Mouse (Mus musculus) ES-Bruce4 (cell line): ENCODE data around the gene Aff3.

Experiments used
- CTCF ChIP-seq: IDR thresholded peaks from one replicate; pipeline ENCODE4 v1.8.1; 2011; ENCODE audit warnings: low read depth, low read length
- EP300 ChIP-seq: IDR thresholded peaks from 2 replicates; pipeline ENCODE4 v1.6.1; 2011; ENCODE audit warnings: low read depth, low read length; ENCODE audit not compliant: insufficient read depth
- POLR2A ChIP-seq: IDR thresholded peaks from one replicate; pipeline ENCODE4 v1.8.1; 2011; ENCODE audit warnings: low read length; ENCODE audit not compliant: insufficient read depth

DNA sequence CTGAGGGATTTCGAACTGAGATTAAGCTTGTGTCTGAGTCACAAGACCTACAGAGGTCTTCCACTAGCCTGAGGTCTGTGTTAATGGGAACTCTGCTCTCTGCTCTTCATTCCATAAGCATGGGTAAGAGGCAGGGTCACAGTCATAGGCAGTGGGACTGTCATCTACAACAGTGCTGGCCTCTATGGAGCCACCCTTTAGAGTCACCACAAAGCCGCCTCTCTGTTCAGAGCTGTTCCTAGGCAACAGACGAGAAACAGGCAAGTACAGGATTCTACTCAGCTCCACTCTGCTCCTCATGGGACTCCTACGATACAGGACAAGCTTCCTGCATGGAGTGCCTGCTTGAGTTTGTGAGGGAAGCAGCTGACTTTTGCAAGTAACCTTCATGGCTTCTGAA lies 371.9 kb downstream of the Aff3 start:
- TF ChIP-seq POLR2A (no peak), EP300 (no peak), CTCF (no peak)
